Mouse (Mus musculus) mesoderm, embryonic 11.5 days (tissue): ENCODE data around the gene Npr3.
"Not testable (repeated sequence)": the region's sequence is repeated elsewhere in the genome, so short reads cannot be mapped to it uniquely, and the experiment has no call there.

Experiments used
- DNase-seq: peaks from one replicate; pipeline ENCODE4 v3.0.0-alpha.2; 2012; ENCODE audit warnings: low read depth, low spot score

Gene Npr3

GRCm38 (mm10) chr15:11882508-11883205 lies 24.4 kb downstream of the Npr3 start:
- no peak for DNase-seq

GRCm38 (mm10) chr15:11881822-11882221 lies 25.3 kb downstream of the Npr3 start:
- DNase-seq = no peak

- no peak for DNase-seq
Measured at GRCm38 (mm10) chr15:11878334-11878733, 28.8 kb downstream of the Npr3 start.

- DNase-seq = no peak
Measured at GRCm38 (mm10) chr15:11877273-11877672, 29.8 kb downstream of the Npr3 start.

GRCm38 (mm10) chr15:11866918-11867317 lies 40.2 kb downstream of the Npr3 start:
- DNase-seq = no peak

- no peak for DNase-seq
Measured at GRCm38 (mm10) chr15:11863540-11863818, 43.6 kb downstream of the Npr3 start.

- no peak for DNase-seq
Measured at GRCm38 (mm10) chr15:11862785-11863539, 44.1 kb downstream of the Npr3 start.

- DNase-seq = no peak
Measured at GRCm38 (mm10) chr15:11862253-11862652, 44.8 kb downstream of the Npr3 start.

- no peak for DNase-seq
Measured at GRCm38 (mm10) chr15:11860259-11860658, 46.8 kb downstream of the Npr3 start.

- DNase-seq = no peak
Measured at GRCm38 (mm10) chr15:11859829-11860228, 47.3 kb downstream of the Npr3 start.

GRCm38 (mm10) chr15:11858411-11858810 lies 48.7 kb downstream of the Npr3 start:
- no peak for DNase-seq

- DNase-seq = peak; percentile 41
Measured at GRCm38 (mm10) chr15:11845204-11846062, 61.7 kb downstream of the Npr3 start.

- DNase-seq = no peak
Measured at GRCm38 (mm10) chr15:11844115-11844514, 63.0 kb downstream of the Npr3 start.

- DNase-seq = peak; percentile 12
Measured at GRCm38 (mm10) chr15:11841828-11842227, 65.3 kb downstream of the Npr3 start.

- peak; percentile 71 for DNase-seq
Measured at GRCm38 (mm10) chr15:11835913-11836312, 71.2 kb downstream of the Npr3 start.

- not testable (repeated sequence) for DNase-seq
Measured at GRCm38 (mm10) chr15:11822347-11822746, 84.7 kb downstream of the Npr3 start.

- DNase-seq = no peak
Measured at GRCm38 (mm10) chr15:11815551-11815950, 91.5 kb downstream of the Npr3 start.

- no peak for DNase-seq
Measured at GRCm38 (mm10) chr15:11803576-11803975, 103.5 kb downstream of the Npr3 start.

- no peak for DNase-seq
Measured at GRCm38 (mm10) chr15:11801863-11802722, 105.0 kb downstream of the Npr3 start.

- DNase-seq = peak; percentile 63
Measured at GRCm38 (mm10) chr15:11794632-11795031, 112.5 kb downstream of the Npr3 start.
